Mouse (Mus musculus) C2C12 (cell line): ENCODE measurements around the gene Gap43. TPM values are rescaled to one million over a fixed set of nuclear protein-coding genes. Genes with fewer than 3 reads are reported as not detected.

Experiments used
- H3K27me3 ChIP-seq: one replicate; pipeline ENCODE4 v1.6.1; 2011; ENCODE audit not compliant: control insufficient read depth, insufficient read depth, insufficient read length
- H3K36me3 ChIP-seq: one replicate; pipeline ENCODE4 v1.6.1; 2011; ENCODE audit not compliant: control insufficient read depth, insufficient read depth
- H3K4me3 ChIP-seq: one replicate; pipeline ENCODE4 v1.5.1; 2011; ENCODE audit warnings: mild to moderate bottlenecking, control low read depth; ENCODE audit not compliant: poor library complexity, insufficient read depth, severe bottlenecking
- H3K79me2 ChIP-seq: one replicate; pipeline ENCODE4 v1.6.1; 2011; ENCODE audit not compliant: control insufficient read depth, insufficient read depth
- H3K79me3 ChIP-seq: one replicate; pipeline ENCODE4 v1.6.1; 2011; ENCODE audit warnings: low read depth, control low read depth
- H3ac ChIP-seq: one replicate; pipeline ENCODE3; 2011; ENCODE audit warnings: low read depth; ENCODE audit not compliant: control insufficient read depth, insufficient read length
- CEBPB ChIP-seq: IDR thresholded peaks from one replicate; pipeline ENCODE4 v1.6.1; 2011; ENCODE audit warnings: low read depth, mild to moderate bottlenecking, control low read depth, moderate library complexity
- CTCF ChIP-seq: IDR thresholded peaks from one replicate; pipeline ENCODE4 v1.5.1; 2011; ENCODE audit not compliant: control insufficient read depth, insufficient read depth, insufficient read length
- FOSL1 ChIP-seq: IDR thresholded peaks from one replicate; pipeline ENCODE4 v1.8.0; 2011; ENCODE audit warnings: mild to moderate bottlenecking, low read length; ENCODE audit not compliant: poor library complexity, insufficient read depth, severe bottlenecking
- MAX ChIP-seq: IDR thresholded peaks from one replicate; pipeline ENCODE4 v1.6.1; 2011; ENCODE audit warnings: mild to moderate bottlenecking, control low read depth
- MYOD1 ChIP-seq: IDR thresholded peaks from one replicate; pipeline ENCODE4 v1.6.1; 2011; ENCODE audit warnings: low read depth; ENCODE audit not compliant: control insufficient read depth, insufficient read length
- MYOG ChIP-seq: IDR thresholded peaks from one replicate; pipeline ENCODE4 v1.6.1; 2011; ENCODE audit not compliant: control insufficient read depth, insufficient read length; ENCODE audit errors: extremely low read depth
- USF1 ChIP-seq: IDR thresholded peaks from one replicate; pipeline ENCODE4 v1.6.1; 2011; ENCODE audit warnings: low read depth, mild to moderate bottlenecking, control low read depth, moderate library complexity
- long read RNA-seq, 2 experiments: library from polyadenylated mRNA; unstranded; transcript quantifications; one replicate each; pipeline ENCODE4 v2.0.0; 2019 to 2020
- polyA plus RNA-seq: library from polyadenylated mRNA; unstranded; fragments of >200 nt; fragmentation: generic; extraction: Trizol; gene quantifications from one replicate; pipeline ENCODE4 v1.2.1, GENCODE M21; 2012; ENCODE audit warnings: missing spikeins

Gene Gap43
- polyA plus RNA-seq: 0.63 TPM
- long read RNA-seq, experiment 1, transcript Gap43-201 (3 exons, 1,420 nt): major isoform, 10 of 11 reads
- long read RNA-seq, experiment 1, partial matches to known transcripts: 1 of 11 reads
- long read RNA-seq, experiment 1, other reads (novel, unspliced or antisense): 0 of 11 reads
- long read RNA-seq, experiment 2, partial matches to known transcripts: 0 of 1 reads
- long read RNA-seq, experiment 2, other reads (novel, unspliced or antisense): 1 of 1 reads

DNA sequence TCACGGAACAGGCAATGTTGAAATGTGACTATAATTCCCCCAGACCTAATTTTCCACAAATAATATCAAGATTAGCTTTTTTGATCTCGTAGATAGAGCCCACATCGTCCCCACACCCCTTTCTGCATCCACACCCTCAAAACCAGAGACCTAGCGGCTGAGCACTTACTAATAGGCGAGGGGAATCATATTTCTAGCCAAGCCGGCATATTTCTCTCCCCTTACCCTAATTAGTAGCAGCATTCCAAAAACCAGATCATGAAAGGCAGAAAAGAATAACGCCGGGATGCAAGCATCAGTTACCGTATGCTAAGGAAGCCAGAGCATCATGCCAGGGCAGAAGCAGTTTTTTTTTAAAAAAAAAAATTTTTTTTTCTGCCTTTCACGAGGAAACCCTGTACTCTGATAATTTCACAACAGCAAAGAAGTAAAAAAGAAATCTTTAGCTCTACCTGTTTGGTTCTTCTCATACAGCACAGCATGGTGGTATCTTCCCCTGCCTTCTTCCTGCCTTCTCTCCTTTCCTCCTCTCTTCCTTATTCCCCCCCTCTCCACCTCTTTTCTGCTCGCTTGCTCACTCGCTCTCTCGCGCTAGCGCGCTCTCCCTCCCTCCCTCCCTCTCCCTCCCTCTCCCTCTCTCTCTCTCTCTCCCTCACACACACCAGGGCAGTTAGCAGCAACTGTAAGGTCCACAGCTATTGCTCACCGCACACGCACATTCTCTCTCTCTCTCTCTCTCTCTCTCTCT lies at the start of gene Gap43:
TSS of gene Gap43 (minus strand) at position 631 of the 748 bp plus-strand sequence.
- Histone ChIP-seq H3K79me2 (no peaks in the 10 kb centered on the region), H3K36me3 (no peaks in the 10 kb centered on the region), H3K27me3 (no peaks in the 10 kb centered on the region), H3ac (no peak within 1 kb of the TSS), H3K4me3 (no peak within 1 kb of the TSS), H3K79me3 (no peaks in the 10 kb centered on the region)
- TF ChIP-seq FOSL1 (no peak), CTCF (no peak), MYOD1 (no peak), USF1 (no peak), MAX (no peak), CEBPB (no peak), MYOG (no peak)

DNA sequence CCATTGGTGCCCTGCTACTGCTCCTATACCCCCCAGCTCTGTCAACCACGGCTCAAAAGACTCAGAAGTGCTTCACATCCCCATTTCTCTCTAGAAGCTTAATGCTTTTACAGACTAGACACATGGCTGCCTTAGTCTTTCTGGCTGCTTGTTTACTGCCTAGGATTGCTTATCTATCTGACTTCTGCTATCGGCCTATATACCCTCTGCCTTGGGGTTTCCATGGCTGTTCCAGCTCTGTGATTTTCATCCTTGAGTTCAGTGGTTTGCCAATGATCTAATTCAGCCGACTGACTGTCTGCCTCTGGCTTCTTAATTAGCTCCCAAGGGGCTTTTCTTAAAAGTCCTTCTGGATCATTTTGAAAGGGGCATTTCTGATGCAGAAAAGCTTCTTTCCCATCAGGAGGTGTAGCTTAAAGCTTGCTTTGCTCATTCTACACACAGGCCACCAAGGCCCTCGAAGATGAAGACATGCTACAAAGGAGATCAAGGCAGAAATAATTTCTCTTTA lies 40.9 kb upstream of the Gap43 start:
- Histone ChIP-seq H3K79me3 (no peaks in the 10 kb centered on the region), H3ac (no peak overlapping the region), H3K4me3 (no peak overlapping the region), H3K36me3 (no peaks in the 10 kb centered on the region), H3K79me2 (no peaks in the 10 kb centered on the region), H3K27me3 (no peaks in the 10 kb centered on the region)
- TF ChIP-seq CTCF: no peak
- TF ChIP-seq CEBPB: no peak
- no peak for TF ChIP-seq MYOD1
- no peak for TF ChIP-seq MYOG

DNA sequence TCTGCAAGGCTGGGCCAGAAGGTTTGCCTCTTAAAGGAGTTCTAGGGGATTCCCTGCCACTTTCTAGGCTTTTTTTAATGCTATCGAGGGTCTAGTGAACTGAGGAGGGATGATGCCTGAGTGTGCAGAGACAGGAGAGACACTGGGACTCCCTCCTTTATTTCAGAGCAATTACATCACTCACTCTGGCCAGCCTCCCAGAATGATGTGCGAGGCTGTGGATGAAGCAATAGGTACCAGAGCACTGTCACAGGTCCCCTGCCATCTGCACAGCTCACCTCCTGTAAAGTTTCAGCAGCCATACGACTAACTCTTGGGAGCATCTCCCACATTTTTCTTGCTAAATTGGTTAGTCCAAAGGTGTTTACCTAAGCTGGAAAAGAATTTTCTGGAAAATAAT lies 40.2 kb upstream of the Gap43 start:
- Histone ChIP-seq H3K79me3 (no peaks in the 10 kb centered on the region), H3ac (no peak overlapping the region), H3K36me3 (no peaks in the 10 kb centered on the region), H3K4me3 (no peak overlapping the region), H3K27me3 (no peaks in the 10 kb centered on the region), H3K79me2 (no peaks in the 10 kb centered on the region)
- TF ChIP-seq CEBPB: peak; percentile 20
- TF ChIP-seq MYOG: no peak
- no peak for TF ChIP-seq FOSL1

DNA sequence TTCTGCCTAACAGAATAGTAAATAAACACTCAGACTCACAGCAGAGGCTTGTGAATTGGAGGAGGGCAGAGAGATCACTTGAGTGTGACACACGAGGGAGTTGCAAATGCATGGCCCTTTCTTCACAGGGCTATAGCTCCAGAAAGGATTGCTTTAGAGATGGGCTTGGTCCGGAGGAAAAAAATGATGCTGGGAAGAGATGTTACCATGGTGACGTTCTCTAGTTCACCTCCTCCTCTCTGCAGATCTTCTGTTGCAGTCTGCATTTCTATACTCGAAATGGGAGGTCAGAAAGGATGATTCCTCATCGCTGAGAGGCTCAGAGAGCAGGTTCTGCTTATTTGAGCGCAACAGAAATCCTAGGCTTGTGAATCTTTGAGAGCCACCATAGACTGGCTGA lies 29.7 kb upstream of the Gap43 start:
- Histone ChIP-seq H3K27me3 (no peaks in the 10 kb centered on the region), H3K4me3 (no peak overlapping the region), H3K36me3 (no peaks in the 10 kb centered on the region), H3ac (no peak overlapping the region), H3K79me3 (no peaks in the 10 kb centered on the region), H3K79me2 (no peaks in the 10 kb centered on the region)
- TF ChIP-seq USF1 (no peak), MAX (no peak), MYOD1 (no peak), MYOG (no peak), FOSL1 (no peak), CTCF (no peak), CEBPB (no peak)

DNA sequence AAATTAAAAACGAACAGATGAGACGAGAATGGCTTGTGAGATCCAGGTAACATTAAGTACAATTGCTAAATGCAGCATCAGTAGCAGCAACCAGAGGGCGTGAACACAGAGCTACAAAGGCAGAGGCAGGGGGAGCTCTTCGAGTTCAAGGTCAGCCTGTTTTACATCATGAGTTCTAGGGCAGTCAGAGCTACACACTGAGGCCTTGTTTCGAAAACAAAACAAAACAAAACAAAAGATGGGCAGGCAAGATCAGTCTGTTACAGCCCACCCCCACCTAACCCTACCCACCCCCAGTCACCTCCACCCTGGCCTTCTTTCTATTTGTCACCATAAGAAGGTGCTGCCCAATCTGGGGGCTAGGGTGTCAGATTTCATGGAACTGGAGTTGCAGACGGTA lies 28.9 kb upstream of the Gap43 start:
- Histone ChIP-seq H3K36me3 (no peaks in the 10 kb centered on the region), H3K79me3 (no peaks in the 10 kb centered on the region), H3K4me3 (no peak overlapping the region), H3K79me2 (no peaks in the 10 kb centered on the region), H3ac (no peak overlapping the region), H3K27me3 (no peaks in the 10 kb centered on the region)
- TF ChIP-seq MAX (no peak), CTCF (no peak), FOSL1 (no peak), CEBPB (no peak), USF1 (no peak), MYOG (no peak), MYOD1 (no peak)
